Comparison of ENCODE assay signal across 27 mouse cellular contexts in genomic region chr6:93075867-93076266, GRCm38 (mm10).
DNase-seq lines count a peak whose midpoint lies in the region; ATAC-seq and TF ChIP-seq lines count a peak whose summit lies in the region.
"Had no signal": no experiment of that assay in that cellular context is flagged by ENCODE, and none has a peak within 500 bp of the region (broad histone marks: within the 10 kb centered on the region; RNA-seq: fewer than 3 reads in every experiment).

No protein-coding gene starts in this region.

- H3K79me2 ChIP-seq in heart, adult 2 months (replicated peaks; ENCODE audit: control insufficient read depth, insufficient read depth, low read length), result no peaks in the 10 kb centered on the region

- WGBS in heart, adult 2 months, result 35% methylated on average over 5 of the region's 5 CpGs

- no peak overlapping the region for H3K9ac ChIP-seq in heart, adult 2 months (ENCODE audit: low read depth, low read length)
- H3K9ac ChIP-seq: embryonic facial prominence, embryonic 15.5 days; forebrain, embryonic 12.5 days; forebrain, postnatal 0 days; heart, embryonic 15.5 days; hindbrain, embryonic 14.5 days; limb, embryonic 15.5 days; midbrain, embryonic 13.5 days; neural tube, embryonic 13.5 days had no signal

- TF ChIP-seq POLR2A in heart, adult 2 months (IDR thresholded peaks at IDR 0.05; ENCODE audit: insufficient read depth, low read depth, low read length), result no peak

- TF ChIP-seq CTCF in heart, adult 2 months (IDR thresholded peaks at IDR 0.05), result no peak

- H3K36me3 ChIP-seq in heart, adult 2 months (ENCODE audit: control insufficient read depth, insufficient read depth, low read length), result peaks cover 7% of the 10 kb centered on the region
- H3K36me3 ChIP-seq: embryonic facial prominence, embryonic 10.5 days; embryonic facial prominence, embryonic 15.5 days; forebrain, embryonic 12.5 days; heart, embryonic 10.5 days; heart, embryonic 15.5 days; limb, embryonic 10.5 days; limb, embryonic 15.5 days; midbrain, embryonic 13.5 days; neural tube, embryonic 13.5 days had no signal

- no peaks in the 10 kb centered on the region for H3K27me3 ChIP-seq in heart, adult 2 months (ENCODE audit: control insufficient read depth, insufficient read depth, low read length)
- H3K27me3 ChIP-seq: embryonic facial prominence, embryonic 15.5 days; forebrain, embryonic 12.5 days; heart, embryonic 15.5 days; limb, embryonic 15.5 days; midbrain, embryonic 13.5 days; neural tube, embryonic 13.5 days had no signal

- peak; percentile 17; the same call in 1 of the 2 replicates for ATAC-seq in granulocyte monocyte progenitor cell, adult 5-6 weeks (replicated peaks; ENCODE audit: poor library complexity, severe bottlenecking)
- ATAC-seq: CD4-positive, CD25-positive, alpha-beta regulatory T cell, adult 4 months; forebrain, postnatal 0 days; midbrain, embryonic 13.5 days had no signal

- intact Hi-C loops in heart, adult 2 months (cut with DNase I), result loop anchor here (5.0 to 10.0 kb wide), 2 partner anchors 156 to 459 kb away; no protein-coding TSS in a partner anchor

- TF ChIP-seq EP300 in heart, adult 2 months (IDR thresholded peaks at IDR 0.05; ENCODE audit: insufficient read depth, low read depth, low read length), result no peak

- no peak overlapping the region for H3K4me3 ChIP-seq in heart, adult 2 months
- H3K4me3 ChIP-seq: embryonic facial prominence, embryonic 10.5 days; embryonic facial prominence, embryonic 15.5 days; forebrain, embryonic 12.5 days; heart, embryonic 10.5 days; heart, embryonic 15.5 days; limb, embryonic 10.5 days; limb, embryonic 15.5 days; midbrain, embryonic 13.5 days; neural tube, embryonic 13.5 days had no signal

- peaks cover 9% of the 10 kb centered on the region for H3K4me1 ChIP-seq in heart, adult 2 months (ENCODE audit: control insufficient read depth, insufficient read depth, low read length)
- H3K4me1 ChIP-seq: embryonic facial prominence, embryonic 10.5 days; embryonic facial prominence, embryonic 15.5 days; forebrain, embryonic 12.5 days; heart, embryonic 10.5 days; limb, embryonic 10.5 days; midbrain, embryonic 13.5 days; neural tube, embryonic 13.5 days had no signal

- DNase-seq in heart, adult 2 months, result no peak
- no peak for DNase-seq in heart, postnatal 4 days
- DNase-seq in lung, postnatal 25 days (ENCODE audit: low spot score), result peak; percentile 27
- DNase-seq in lung, postnatal 10 days, result no peak
- no peak for DNase-seq in thymus, postnatal 0 days (ENCODE audit: low spot score)
- no peak for DNase-seq in urinary bladder, adult 2 months (ENCODE audit: low spot score)
- DNase-seq: adrenal gland, postnatal 14 days; cerebellum, adult 2 months; cerebellum, postnatal 25 days; forebrain, postnatal 0 days; kidney, adult 2 months; kidney, postnatal 36 days; layer of hippocampus, postnatal 36 days; right cerebral cortex, postnatal 4 days; thymus, adult 2 months had no signal

- H3K27ac ChIP-seq in heart, adult 2 months, result peak overlapping the region; percentile 51
- H3K27ac ChIP-seq: embryonic facial prominence, embryonic 10.5 days; embryonic facial prominence, embryonic 15.5 days; forebrain, embryonic 12.5 days; heart, embryonic 10.5 days; heart, embryonic 15.5 days; hindbrain, embryonic 14.5 days; limb, embryonic 10.5 days; limb, embryonic 15.5 days; midbrain, embryonic 13.5 days; neural tube, embryonic 13.5 days had no signal
